Mouse (Mus musculus): ENCODE results near the gene Acp4. TPM values are rescaled to one million over a fixed set of nuclear protein-coding genes. Genes with fewer than 3 reads are reported as not detected.

The Acp4 gene
- total and polyA plus RNA-seq, 3 experiments: 0.57 TPM; not detected in 2

- dilution Hi-C loops (cut with MboI; ENCODE audit: extremely low pct_ligation_motif_present, extremely low pct_unique_long_range_greater_than_20kb, low sequenced_read_pairs) (no loop called here), in situ Hi-C loops (cut with MboI; ENCODE audit: low pct_ligation_motif_present, low pct_unique_long_range_greater_than_20kb, low sequenced_read_pairs) (no loop called here)
- no peaks in the 10 kb centered on the region for H3K79me2 ChIP-seq (replicated peaks; ENCODE audit: control insufficient read depth, extremely low read depth, insufficient read depth, poor library complexity, severe bottlenecking)
- H3K27ac ChIP-seq (ENCODE audit: insufficient read depth, low read depth): no peak overlapping the region
- peak; percentile 82 for TF ChIP-seq NRF1 (IDR thresholded peaks at IDR 0.05; ENCODE audit: low read depth, low read length)
- no peak for TF ChIP-seq ETS1 (conservative IDR thresholded peaks at IDR 0.05; ENCODE audit: low read depth, low read length)
- no peak for TF ChIP-seq JUN (IDR thresholded peaks at IDR 0.05; ENCODE audit: insufficient read depth, low read depth, low read length)
- peak; percentile 79; the same call in 1 of the 2 replicates for TF ChIP-seq RCOR1 (conservative IDR thresholded peaks at IDR 0.05; ENCODE audit: low read depth, low read length)
- TF ChIP-seq POLR2AphosphoS2 (IDR thresholded peaks at IDR 0.05; ENCODE audit: low read depth, low read length): no peak
- TF ChIP-seq HCFC1 (IDR thresholded peaks at IDR 0.05; ENCODE audit: low read depth, low read length): peak; percentile 81
- no peak for TF ChIP-seq MAX (IDR thresholded peaks at IDR 0.05; ENCODE audit: low read length)
- no peak for TF ChIP-seq MEF2A (IDR thresholded peaks at IDR 0.05; ENCODE audit: borderline replicate concordance, low read depth, low read length)
- TF ChIP-seq NELFE (IDR thresholded peaks at IDR 0.05; ENCODE audit: low read depth, low read length): no peak
- no peak for TF ChIP-seq TCF12 (IDR thresholded peaks at IDR 0.05; ENCODE audit: low read depth, low read length)
- TF ChIP-seq SMC3 (IDR thresholded peaks at IDR 0.05; ENCODE audit: low read depth, low read length): no peak
- no peak for TF ChIP-seq MYC (IDR thresholded peaks at IDR 0.05; ENCODE audit: low read depth, low read length)
- TF ChIP-seq CTCF (conservative IDR thresholded peaks at IDR 0.05 in 1 of 2, IDR thresholded peaks at IDR 0.05 in 1 of 2; ENCODE audit: low read depth in 2 of 2, low read length in 2 of 2): no peak
- H3K36me3 ChIP-seq (replicated peaks in 1 of 2; ENCODE audit: control insufficient read depth in 1 of 2, insufficient read depth in 1 of 2, low read length in 1 of 2): no peaks in the 10 kb centered on the region
- H3K9ac ChIP-seq (ENCODE audit: insufficient read depth, low read depth): no peak overlapping the region
- H3K4me2 ChIP-seq (ENCODE audit: insufficient read depth, low read depth, poor library complexity, severe bottlenecking): no peak overlapping the region
- H3K4me1 ChIP-seq (ENCODE audit: control insufficient read depth in 1 of 2, insufficient read depth in 2 of 2): no peaks in the 10 kb centered on the region; a peak in 1 of 4 replicates
- H3K9me3 ChIP-seq (replicated peaks; ENCODE audit: low read length): no peaks in the 10 kb centered on the region
- peaks cover 28% of the 10 kb centered on the region for H3K27me3 ChIP-seq (replicated peaks)
- H3K4me3 ChIP-seq (replicated peaks in 1 of 3; ENCODE audit: low read depth in 2 of 3, low read length in 2 of 3, poor library complexity in 1 of 3): no peak overlapping the region
- peak; percentile 25 for DNase-seq (ENCODE audit: extremely low read depth)
These were observed 14.1 kb upstream of the Acp4 start for GRCm38 (mm10) chr7:44271309-44271708.

GRCm38 (mm10) chr7:44269397-44269796 lies 12.2 kb upstream of the Acp4 start:
- TF ChIP-seq HCFC1 (IDR thresholded peaks at IDR 0.05; ENCODE audit: low read depth, low read length): no peak
- TF ChIP-seq MAX (IDR thresholded peaks at IDR 0.05; ENCODE audit: low read length): no peak
- no peak for TF ChIP-seq SMC3 (IDR thresholded peaks at IDR 0.05; ENCODE audit: low read depth, low read length)
- no peak for TF ChIP-seq MAFK (IDR thresholded peaks at IDR 0.05; ENCODE audit: insufficient replicate concordance, low read length)
- no peak for TF ChIP-seq ELF1 (IDR thresholded peaks at IDR 0.05; ENCODE audit: low read depth, low read length)
- H3K36me3 ChIP-seq (replicated peaks in 1 of 2; ENCODE audit: control insufficient read depth in 1 of 2, insufficient read depth in 1 of 2, low read length in 1 of 2): no peaks in the 10 kb centered on the region
- H3K4me2 ChIP-seq (ENCODE audit: insufficient read depth, low read depth, poor library complexity, severe bottlenecking): no peak overlapping the region
- H3K27ac ChIP-seq (ENCODE audit: insufficient read depth, low read depth): no peak overlapping the region
- H3K4me1 ChIP-seq (ENCODE audit: control insufficient read depth in 1 of 2, insufficient read depth in 2 of 2): no peaks in the 10 kb centered on the region; a peak in 1 of 4 replicates
- dilution Hi-C loops (cut with MboI; ENCODE audit: extremely low pct_ligation_motif_present, extremely low pct_unique_long_range_greater_than_20kb, low sequenced_read_pairs): no loop called here
- H3K4me3 ChIP-seq (replicated peaks in 1 of 3; ENCODE audit: low read depth in 2 of 3, low read length in 2 of 3, poor library complexity in 1 of 3): no peak overlapping the region
- H3K27me3 ChIP-seq (replicated peaks): peaks cover 35% of the 10 kb centered on the region
- DNase-seq (ENCODE audit: extremely low read depth): no peak
- in situ Hi-C loops (cut with MboI; ENCODE audit: low pct_ligation_motif_present, low pct_unique_long_range_greater_than_20kb, low sequenced_read_pairs): loop anchor here (10.0 kb wide), 2 partner anchors 225 to 375 kb away; partner anchors contain the start of genes Emc10 and Fam71e1
- no peaks in the 10 kb centered on the region for H3K79me2 ChIP-seq (replicated peaks; ENCODE audit: control insufficient read depth, extremely low read depth, insufficient read depth, poor library complexity, severe bottlenecking)
- H3K9ac ChIP-seq (ENCODE audit: insufficient read depth, low read depth): no peak overlapping the region
- no peaks in the 10 kb centered on the region for H3K9me3 ChIP-seq (replicated peaks; ENCODE audit: low read length)
